Mouse (Mus musculus): ENCODE results near the gene Tmem178. TPM values are rescaled to one million over a fixed set of nuclear protein-coding genes. Genes with fewer than 3 reads are reported as not detected.

Gene Tmem178
- total RNA-seq, 2 experiments from 2014 or later, result 0.72 to 1.00 TPM

DNA sequence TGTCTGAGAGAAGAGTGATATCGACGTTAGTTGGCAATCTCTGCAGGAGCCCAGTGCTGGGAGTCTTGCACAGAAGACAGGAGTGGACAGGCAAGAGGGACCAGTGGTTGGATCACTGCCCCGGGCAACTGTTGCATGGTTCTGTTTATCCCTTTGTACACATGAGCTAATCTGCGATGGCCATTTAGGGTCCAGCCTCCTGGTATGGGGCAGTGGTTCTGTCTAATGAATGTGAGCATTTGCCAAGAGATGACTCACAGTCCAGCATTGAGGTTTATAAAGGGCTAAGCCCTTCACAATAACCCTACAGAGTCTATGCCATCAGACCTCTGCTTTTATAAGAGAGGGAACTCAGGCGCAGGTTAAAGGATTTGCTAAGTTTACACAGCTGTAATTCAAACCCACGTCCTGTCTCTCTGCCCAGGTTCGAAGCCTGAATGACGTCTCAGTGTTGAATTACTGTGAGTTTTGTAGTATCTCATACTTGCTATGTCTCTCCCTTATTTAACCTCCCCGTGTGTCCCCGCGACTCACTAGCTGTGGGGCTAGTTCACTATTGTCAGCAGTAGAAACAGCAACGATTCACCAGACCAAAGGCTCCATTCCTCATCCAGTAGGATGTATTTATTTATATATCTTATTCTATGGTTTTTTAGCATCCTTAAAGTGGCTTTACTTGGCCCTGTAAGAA is 37.4 kb downstream of the Tmem178 start:
- intact Hi-C loops (cut with DNase I; ENCODE audit: low total_unique reads), result loop anchor here (5.0 to 10.0 kb wide), 2 partner anchors 297 to 360 kb away; no protein-coding TSS in a partner anchor
- no peak for DNase-seq

DNA sequence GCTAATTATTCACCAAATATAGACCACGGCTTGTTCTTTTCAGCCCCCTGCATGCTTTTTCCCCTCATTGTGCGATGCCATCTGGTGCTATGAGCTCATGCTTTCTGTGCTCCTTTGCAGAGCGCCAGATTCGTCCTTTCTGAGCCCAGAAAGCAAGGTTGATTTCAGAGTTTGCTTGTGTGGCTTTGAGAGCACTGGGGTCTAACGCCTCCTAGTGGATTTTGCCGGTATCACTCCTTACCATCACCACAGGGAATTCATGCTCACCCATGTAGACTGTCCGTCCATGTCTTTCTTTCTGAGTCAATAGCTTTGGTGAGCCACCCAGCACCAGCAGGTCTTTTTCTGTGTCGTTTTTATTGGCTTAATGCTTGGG is 38.0 kb downstream of the Tmem178 start:
- intact Hi-C loops (cut with DNase I; ENCODE audit: low total_unique reads), result loop anchor here (5.0 to 10.0 kb wide), 2 partner anchors 298 to 360 kb away; no protein-coding TSS in a partner anchor
- peak; percentile 49 for DNase-seq

DNA sequence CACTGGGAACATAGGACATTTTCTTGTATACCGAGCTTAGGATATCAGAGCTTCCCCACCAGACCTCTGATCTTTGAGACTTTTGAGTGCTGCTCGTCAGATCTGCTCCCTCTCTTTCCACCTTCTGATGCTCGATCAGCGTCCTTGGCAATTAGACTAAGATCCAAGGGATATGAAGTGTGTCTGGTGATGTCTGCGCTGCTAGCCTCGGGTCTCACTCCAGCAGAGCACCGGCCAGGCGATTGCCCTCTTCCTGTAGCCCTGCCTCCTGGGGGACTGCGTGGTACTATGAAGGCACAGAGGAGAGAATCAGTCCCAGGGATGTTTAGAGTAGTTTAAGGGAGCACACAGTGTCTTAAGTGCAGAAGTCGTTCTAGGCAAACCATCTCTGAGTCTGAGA is 38.5 kb downstream of the Tmem178 start:
- DNase-seq, result no peak
- intact Hi-C loops (cut with DNase I; ENCODE audit: low total_unique reads), result loop anchor here (5.0 to 10.0 kb wide), 2 partner anchors 298 to 361 kb away; no protein-coding TSS in a partner anchor

- intact Hi-C loops (cut with DNase I; ENCODE audit: low total_unique reads), result no loop called here
- DNase-seq, result no peak
Measured at GRCm38 (mm10) chr17:80991535-80992127, 47.2 kb downstream of the Tmem178 start.

- intact Hi-C loops (cut with DNase I; ENCODE audit: low total_unique reads), result no loop called here
- no peak for DNase-seq
Measured at GRCm38 (mm10) chr17:80997226-80997625, 52.8 kb downstream of the Tmem178 start.

DNA sequence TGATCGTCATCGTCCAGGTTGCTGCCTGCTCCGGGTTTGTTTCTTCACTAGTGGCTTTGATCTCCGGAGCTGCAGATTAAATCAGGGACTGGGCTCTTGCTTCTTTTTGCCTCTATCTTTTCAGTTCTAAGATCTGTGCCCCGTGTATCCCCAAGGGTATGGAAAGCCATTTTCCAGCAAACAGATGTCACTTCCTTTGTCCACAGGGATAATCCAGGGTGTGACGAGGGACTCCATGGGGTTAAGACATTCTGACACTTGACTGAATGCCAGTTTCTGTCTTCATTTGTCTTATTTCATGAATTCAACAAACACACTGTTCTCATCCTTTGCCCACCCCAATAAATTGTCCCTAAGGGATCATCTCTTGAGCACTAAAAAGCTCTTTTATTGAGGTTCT is 54.5 kb downstream of the Tmem178 start:
- intact Hi-C loops (cut with DNase I; ENCODE audit: low total_unique reads), result no loop called here
- no peak for DNase-seq

DNA sequence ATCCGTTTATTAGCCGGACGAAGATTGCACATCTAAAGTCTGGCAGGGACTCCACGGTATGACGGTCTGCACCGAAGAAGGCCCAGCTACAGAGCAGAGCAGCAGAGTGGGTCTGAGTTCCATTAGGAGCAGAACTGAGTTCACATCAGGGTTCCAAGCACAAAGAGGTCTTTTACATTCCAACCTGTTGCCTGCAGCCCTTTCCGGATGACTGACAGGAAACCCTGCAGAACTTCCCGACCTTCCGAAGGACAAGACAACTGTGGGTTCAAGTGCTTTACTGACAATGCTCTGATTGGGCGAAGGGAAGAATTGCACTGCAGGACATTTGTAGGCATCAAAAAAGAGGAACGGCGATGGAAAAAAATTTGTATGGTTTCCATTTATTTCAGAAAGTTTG is 56.6 kb downstream of the Tmem178 start:
- DNase-seq, result no peak
- intact Hi-C loops (cut with DNase I; ENCODE audit: low total_unique reads), result no loop called here

GRCm38 (mm10) chr17:81001647-81002046 is 57.2 kb downstream of the Tmem178 start:
- no peak for DNase-seq
- intact Hi-C loops (cut with DNase I; ENCODE audit: low total_unique reads), result no loop called here

DNA sequence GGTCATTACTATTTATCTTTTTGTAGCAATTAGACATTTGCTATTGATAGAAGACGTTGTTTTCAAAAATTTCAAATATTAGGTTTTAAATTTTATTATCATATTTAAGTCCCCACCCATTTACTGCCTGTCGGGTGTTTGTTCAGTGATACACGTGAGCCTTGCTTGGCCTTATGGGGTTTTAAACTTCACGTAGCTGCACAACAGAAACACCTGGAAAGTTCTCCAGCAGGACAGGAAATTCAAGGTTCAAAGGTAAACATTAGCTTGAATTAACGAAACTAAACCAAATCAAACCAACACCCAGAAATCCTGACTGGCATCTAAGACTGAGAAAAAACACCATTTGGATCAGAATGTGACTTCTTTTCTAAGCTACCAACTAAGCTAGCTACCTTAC is 57.7 kb downstream of the Tmem178 start:
- DNase-seq, result no peak
- intact Hi-C loops (cut with DNase I; ENCODE audit: low total_unique reads), result no loop called here

DNA sequence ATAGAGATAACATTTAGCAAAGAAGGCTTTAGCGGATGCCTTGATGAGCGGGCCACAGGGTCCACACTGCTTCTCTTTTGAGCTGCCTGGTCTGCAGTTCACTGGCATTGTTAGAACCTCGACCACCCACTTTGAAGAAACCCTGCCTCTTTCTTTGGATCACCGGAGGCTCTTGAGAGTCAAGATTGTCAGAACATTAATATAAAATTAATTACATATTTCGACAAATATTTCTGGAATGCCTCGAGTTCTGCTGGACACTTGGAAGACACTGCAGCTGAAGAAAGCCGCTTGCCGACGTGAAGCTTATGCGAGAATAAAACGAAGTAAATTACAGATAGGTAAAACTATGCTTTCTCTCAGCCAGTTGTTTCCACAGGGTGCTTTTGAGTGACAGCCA is 60.0 kb downstream of the Tmem178 start:
- DNase-seq, result no peak
- intact Hi-C loops (cut with DNase I; ENCODE audit: low total_unique reads), result no loop called here

DNA sequence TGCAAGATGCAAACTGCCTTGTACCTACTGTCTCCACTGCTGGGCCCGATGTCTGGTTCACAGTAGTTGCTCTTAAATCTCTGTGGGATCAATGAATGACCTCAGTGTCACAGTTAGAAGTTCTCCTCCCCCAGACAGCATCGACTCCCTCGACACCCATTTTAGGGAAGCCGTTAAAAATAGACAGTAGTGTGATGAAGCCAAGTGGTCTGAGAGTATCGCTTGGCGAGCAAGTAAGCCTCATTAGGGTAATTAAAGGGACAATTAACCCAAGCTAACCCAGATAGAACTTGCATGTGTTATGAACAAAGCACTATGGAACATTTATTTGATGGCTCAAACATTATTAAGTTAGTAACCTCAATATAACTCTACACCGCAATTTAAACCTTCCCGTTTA is 60.9 kb downstream of the Tmem178 start:
- intact Hi-C loops (cut with DNase I; ENCODE audit: low total_unique reads), result no loop called here
- no peak for DNase-seq

DNA sequence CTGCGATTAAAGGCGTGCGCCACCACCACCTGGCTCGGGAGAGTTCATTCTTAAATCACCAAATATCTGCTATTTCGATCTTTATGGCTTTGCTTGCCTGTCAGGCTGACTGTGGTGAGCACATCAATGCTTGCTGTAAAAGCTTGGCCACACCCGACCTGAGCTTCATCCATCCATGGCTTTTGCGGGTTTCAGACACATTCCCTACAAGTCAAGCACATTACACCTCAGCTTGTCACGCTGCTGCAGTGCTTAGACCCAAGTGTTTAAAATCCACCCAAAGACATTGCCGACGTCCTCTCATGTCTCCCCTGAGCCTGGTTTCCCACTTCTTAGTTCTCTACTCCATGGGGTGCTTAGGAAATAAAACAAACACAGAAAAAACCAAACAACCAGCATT is 64.7 kb downstream of the Tmem178 start:
- intact Hi-C loops (cut with DNase I; ENCODE audit: low total_unique reads), result no loop called here
- DNase-seq, result no peak

DNA sequence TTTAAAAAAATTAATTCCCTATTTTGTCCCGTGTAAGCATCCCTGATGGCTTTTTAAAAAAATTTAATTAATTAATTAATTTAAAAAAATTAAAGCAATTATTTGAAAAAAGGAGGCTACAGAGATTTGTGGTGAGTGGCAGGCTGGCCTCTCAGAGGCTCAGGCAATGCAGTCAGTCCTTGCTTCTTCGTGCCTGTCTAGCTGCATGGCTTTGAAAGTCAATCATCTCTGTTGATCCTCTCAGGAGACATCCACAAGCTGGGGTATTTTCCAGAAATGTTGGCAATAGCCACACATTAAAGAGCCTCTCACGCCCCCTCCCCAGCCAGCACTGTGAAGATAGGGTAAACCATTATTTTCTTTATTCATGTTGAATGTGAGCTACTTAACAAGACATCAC is 65.8 kb downstream of the Tmem178 start:
- intact Hi-C loops (cut with DNase I; ENCODE audit: low total_unique reads), result no loop called here

DNA sequence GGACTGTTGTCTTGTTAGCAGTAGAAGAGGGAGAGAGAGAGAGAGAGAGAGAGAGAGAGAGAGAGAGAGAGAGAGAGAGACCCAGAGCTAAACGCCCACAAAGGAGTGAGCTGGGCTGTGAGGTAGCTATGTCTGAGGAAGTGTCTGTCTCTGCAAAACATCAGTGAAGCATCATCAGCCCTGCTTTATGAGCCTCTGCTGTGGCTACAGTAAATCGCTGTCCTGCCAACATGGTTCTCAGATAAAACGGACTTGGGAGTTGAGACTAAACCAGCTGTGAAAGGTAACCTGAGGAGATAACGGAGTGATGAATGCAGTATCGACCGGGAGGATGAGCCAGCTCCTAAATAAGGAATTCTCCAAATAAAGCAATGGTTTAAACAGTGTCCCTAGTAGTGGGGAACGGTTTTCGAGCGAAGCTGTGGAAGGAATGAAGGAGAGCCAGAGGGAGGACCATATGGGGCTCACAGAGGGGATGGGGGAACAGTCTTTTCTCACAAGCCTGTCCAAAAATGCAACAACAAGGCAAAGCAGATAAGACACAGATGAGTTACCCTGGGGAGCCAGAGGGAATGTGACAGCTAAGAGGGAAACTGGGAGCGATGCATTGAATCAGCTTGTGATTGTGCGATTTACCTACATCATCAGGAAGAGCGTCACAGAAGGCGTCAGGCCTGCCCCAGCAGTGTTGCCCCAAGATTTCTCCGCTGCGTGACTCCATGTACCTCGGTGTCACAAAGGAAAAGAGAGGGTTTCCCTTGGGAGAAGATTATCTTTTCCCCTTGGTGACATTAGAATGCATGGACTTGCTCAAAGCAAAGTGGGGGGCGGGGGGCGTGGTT is 66.6 kb downstream of the Tmem178 start:
- no peak for DNase-seq
- intact Hi-C loops (cut with DNase I; ENCODE audit: low total_unique reads), result no loop called here

More for the DNA sequence above, 65.8 kb downstream of the Tmem178 start:
- no peak for DNase-seq

GRCm38 (mm10) chr17:81015814-81016447 is 71.5 kb downstream of the Tmem178 start:
- intact Hi-C loops (cut with DNase I; ENCODE audit: low total_unique reads), result no loop called here
- DNase-seq, result no peak

GRCm38 (mm10) chr17:81017132-81017531 is 72.7 kb downstream of the Tmem178 start:
- no peak for DNase-seq
- intact Hi-C loops (cut with DNase I; ENCODE audit: low total_unique reads), result no loop called here

- DNase-seq, result no peak
- intact Hi-C loops (cut with DNase I; ENCODE audit: low total_unique reads), result no loop called here
Measured at GRCm38 (mm10) chr17:81027331-81027730, 82.9 kb downstream of the Tmem178 start.

- no peak for DNase-seq
- intact Hi-C loops (cut with DNase I; ENCODE audit: low total_unique reads), result no loop called here
Measured at GRCm38 (mm10) chr17:81031830-81032442, 87.5 kb downstream of the Tmem178 start.

- no peak for DNase-seq
- intact Hi-C loops (cut with DNase I; ENCODE audit: low total_unique reads), result no loop called here
Measured at GRCm38 (mm10) chr17:81032957-81033356, 88.5 kb downstream of the Tmem178 start.

DNA sequence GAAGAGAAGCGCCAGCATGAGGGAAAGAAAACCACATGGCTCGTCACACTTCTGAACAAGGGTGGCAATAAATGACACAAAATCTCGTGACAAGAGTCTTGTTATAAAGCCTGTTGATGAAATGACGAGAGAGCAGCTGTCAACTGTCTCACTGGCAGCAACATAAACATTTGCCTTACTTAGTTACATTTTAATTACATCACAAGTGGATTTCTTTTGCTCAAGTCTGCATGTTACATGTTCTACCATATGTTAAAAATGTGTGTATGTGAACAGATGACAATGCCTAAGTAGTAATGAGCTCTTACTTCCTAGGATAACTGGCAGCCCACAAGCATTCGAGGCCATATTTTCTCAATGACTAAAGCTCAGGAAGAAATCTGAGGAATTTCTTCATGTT is 90.9 kb downstream of the Tmem178 start:
- DNase-seq, result no peak
- intact Hi-C loops (cut with DNase I; ENCODE audit: low total_unique reads), result no loop called here

Measured in gastrocnemius, postnatal 14 days (tissue).